In the genomic region with DNA sequence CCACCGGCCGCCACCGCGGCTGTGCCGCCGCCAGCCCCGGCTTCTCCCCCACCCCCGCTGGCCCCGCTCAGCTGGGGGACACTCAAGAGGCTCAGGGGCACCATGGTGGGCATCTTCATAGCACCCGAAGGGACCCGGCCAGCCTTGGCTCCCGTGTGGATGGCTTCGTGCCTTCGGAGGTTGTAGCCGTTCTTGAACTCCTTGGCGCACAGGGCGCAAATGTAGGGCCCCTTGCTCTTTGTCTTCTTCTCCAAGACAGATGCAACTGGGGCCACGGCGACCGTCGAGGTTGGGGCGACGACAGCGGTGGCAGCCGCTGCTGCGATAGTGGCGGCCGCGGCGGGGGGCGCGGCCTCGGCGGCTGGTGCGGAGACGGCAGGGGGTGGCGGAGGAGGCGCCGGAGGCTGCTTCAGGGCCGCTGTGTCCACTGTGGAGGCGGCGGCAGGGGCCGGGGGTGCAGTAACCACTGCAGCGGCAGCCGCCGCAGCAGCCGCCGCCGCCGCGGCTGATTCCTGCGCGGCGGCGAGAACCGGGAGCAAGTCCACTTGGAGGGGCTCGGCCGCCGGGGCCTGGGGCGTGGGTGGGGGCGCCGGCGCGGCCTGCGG, we compare ENCODE assay signal across 8 mouse cellular contexts. TPM values are rescaled to one million over a fixed set of nuclear protein-coding genes. Genes with fewer than 3 reads are reported as not detected.
DNase-seq lines count a peak whose midpoint lies in the region; ATAC-seq and TF ChIP-seq lines count a peak whose summit lies in the region.

No protein-coding gene starts in this region.

- WGBS in forebrain, embryonic 14.5 days = under 1% methylated on average over 36 of the region's 65 CpGs
- WGBS in intestine, postnatal 0 days = under 1% methylated on average over 61 of the region's 65 CpGs
- 0% methylated on average over 53 of the region's 65 CpGs for WGBS in lung, embryonic 16.5 days

- H3K27me3 ChIP-seq in forebrain, embryonic 14.5 days (replicated peaks; ENCODE audit: control insufficient read depth, insufficient read depth, low read length) = no peaks in the 10 kb centered on the region
- H3K27me3 ChIP-seq in intestine, postnatal 0 days (replicated peaks; ENCODE audit: control insufficient read depth, insufficient read depth, low read length) = no peaks in the 10 kb centered on the region
- H3K27me3 ChIP-seq in lung, embryonic 16.5 days (ENCODE audit: control insufficient read depth, insufficient read depth, low read depth, low read length) = no peaks in the 10 kb centered on the region

- no peak for ATAC-seq in forebrain, embryonic 14.5 days
- ATAC-seq in intestine, postnatal 0 days = peak; percentile 3; the same call in 1 of the 2 replicates
- no peak for ATAC-seq in lung, embryonic 16.5 days (ENCODE audit: low read depth)
- ATAC-seq in monocyte, adult 5-6 weeks (replicated peaks; ENCODE audit: insufficient number of reproducible peaks, low FRiP score, low TSS enrichment, poor library complexity, severe bottlenecking) = no peak

- peak; percentile 25 to 44 for DNase-seq in left cerebral cortex, adult 8-10 months (ENCODE audit: low spot score in 2 of 2)
- no peak for DNase-seq in left cerebral cortex, adult 9 months (ENCODE audit: low spot score in 2 of 2)
- peak; percentile 71 to 89 for DNase-seq in adrenal gland, adult (ENCODE audit: inconsistent age in 2 of 2, low spot score in 1 of 2)
- peak; percentile 39 for DNase-seq in forebrain, embryonic 14.5 days (ENCODE audit: low spot score)
- DNase-seq in spleen, postnatal 4 days (ENCODE audit: low spot score in 2 of 2) = peak; percentile 63 to 89

- peak overlapping the region; percentile 97 for H3K4me3 ChIP-seq in forebrain, embryonic 14.5 days (ENCODE audit: low read depth, low read length)
- H3K4me3 ChIP-seq in intestine, postnatal 0 days (ENCODE audit: low read depth, low read length) = peak overlapping the region; percentile 79
- peak overlapping the region; percentile 94 for H3K4me3 ChIP-seq in lung, embryonic 16.5 days (ENCODE audit: low read length)

- H3K27ac ChIP-seq in forebrain, embryonic 14.5 days (ENCODE audit: low read depth, low read length) = peak overlapping the region; percentile 99
- H3K27ac ChIP-seq in intestine, postnatal 0 days (ENCODE audit: low read depth, low read length) = peak overlapping the region; percentile 96
- peak overlapping the region; percentile 99 for H3K27ac ChIP-seq in lung, embryonic 16.5 days (ENCODE audit: low read length)

- no peak for TF ChIP-seq CTCF in intestine, postnatal 0 days (IDR thresholded peaks at IDR 0.05; ENCODE audit: low read depth)

- H3K9ac ChIP-seq in forebrain, embryonic 14.5 days (ENCODE audit: low read length) = peak overlapping the region; percentile 99
- H3K9ac ChIP-seq in intestine, postnatal 0 days (ENCODE audit: low read depth, low read length) = peak overlapping the region; percentile 78
- peak overlapping the region; percentile 99 for H3K9ac ChIP-seq in lung, embryonic 16.5 days (ENCODE audit: low read length)

- peaks cover 49% of the 10 kb centered on the region for H3K36me3 ChIP-seq in forebrain, embryonic 14.5 days (ENCODE audit: control insufficient read depth, insufficient read depth, low read length)
- peaks cover 34% of the 10 kb centered on the region for H3K36me3 ChIP-seq in intestine, postnatal 0 days (ENCODE audit: control insufficient read depth, insufficient read depth)
- H3K36me3 ChIP-seq in lung, embryonic 16.5 days (ENCODE audit: control insufficient read depth, insufficient read depth, low read length) = peaks cover 33% of the 10 kb centered on the region

- H3K4me2 ChIP-seq in forebrain, embryonic 14.5 days (ENCODE audit: low read length) = peak overlapping the region; percentile 98
- peak overlapping the region; percentile 90 for H3K4me2 ChIP-seq in intestine, postnatal 0 days (replicated peaks; ENCODE audit: low read depth)
- peak overlapping the region; percentile 96 for H3K4me2 ChIP-seq in lung, embryonic 16.5 days (ENCODE audit: low read depth, low read length)

- no peaks in the 10 kb centered on the region for H3K9me3 ChIP-seq in forebrain, embryonic 14.5 days (replicated peaks; ENCODE audit: control insufficient read depth, low read length)
- no peaks in the 10 kb centered on the region for H3K9me3 ChIP-seq in intestine, postnatal 0 days (ENCODE audit: control insufficient read depth)
- no peaks in the 10 kb centered on the region for H3K9me3 ChIP-seq in lung, embryonic 16.5 days (ENCODE audit: control insufficient read depth, low read length)

- peaks cover 32% of the 10 kb centered on the region for H3K4me1 ChIP-seq in forebrain, embryonic 14.5 days (ENCODE audit: control insufficient read depth, insufficient read depth, low read length)
- H3K4me1 ChIP-seq in intestine, postnatal 0 days (replicated peaks; ENCODE audit: control insufficient read depth, insufficient read depth, low read length) = peaks cover 15% of the 10 kb centered on the region; the same call in 1 of the 2 replicates
- H3K4me1 ChIP-seq in lung, embryonic 16.5 days (replicated peaks; ENCODE audit: control insufficient read depth, insufficient read depth, low read length) = peaks cover 42% of the 10 kb centered on the region

RNA-seq across cellular contexts. Expression of gene Maz, which starts 1.2 kb away (rescaled TPM):
- 100 to 1,000 TPM; 167 to 197 (median 191) TPM for total RNA-seq in left cerebral cortex, adult 8-10 months (2022)
- polyA plus RNA-seq in forebrain, embryonic 14.5 days (2014; fragmentation: Nextera tagmentation; extraction: Ambion mirVana) = 53.1 and 54.1 TPM in 2 replicates
- 32.6 and 33.9 TPM in 2 replicates for polyA plus RNA-seq in intestine, postnatal 0 days (2015; fragmentation: Nextera tagmentation; extraction: Ambion mirVana)
- 38.6 and 46.1 TPM in 2 replicates for polyA plus RNA-seq in lung, embryonic 16.5 days (2015; fragmentation: Nextera tagmentation; extraction: Ambion mirVana)
- 16.7 to 36.3 TPM (median 30.1 TPM) in 3 replicates for total RNA-seq in monocyte, adult 5-6 weeks (2017)

RNA-seq across cellular contexts. Expression of gene Prrt2, which starts 4.6 kb away (rescaled TPM):
- total RNA-seq in left cerebral cortex, adult 8-10 months (2022) = 100 to 1,000 TPM; 191 to 225 (median 213) TPM
- polyA plus RNA-seq in forebrain, embryonic 14.5 days (2014; fragmentation: Nextera tagmentation; extraction: Ambion mirVana) = 13.7 and 20.1 TPM in 2 replicates
- polyA plus RNA-seq in intestine, postnatal 0 days (2015; fragmentation: Nextera tagmentation; extraction: Ambion mirVana) = 2.5 and 2.7 TPM in 2 replicates
- 4.5 TPM in 2 replicates for polyA plus RNA-seq in lung, embryonic 16.5 days (2015; fragmentation: Nextera tagmentation; extraction: Ambion mirVana)
- not detected in 3 replicates for total RNA-seq in monocyte, adult 5-6 weeks (2017)

RNA-seq across cellular contexts. Expression of gene Gm42742, which starts 4.8 kb away (rescaled TPM):
- total RNA-seq in left cerebral cortex, adult 8-10 months (2022) = 10 to 100 TPM; 35.5 to 49.5 (median 45.3) TPM
- 65.0 and 68.5 TPM in 2 replicates for polyA plus RNA-seq in forebrain, embryonic 14.5 days (2014; fragmentation: Nextera tagmentation; extraction: Ambion mirVana)
- 15.7 and 27.1 TPM in 2 replicates for polyA plus RNA-seq in intestine, postnatal 0 days (2015; fragmentation: Nextera tagmentation; extraction: Ambion mirVana)
- 39.1 and 63.1 TPM in 2 replicates for polyA plus RNA-seq in lung, embryonic 16.5 days (2015; fragmentation: Nextera tagmentation; extraction: Ambion mirVana)
- 6.4 to 36.5 TPM (median 36.3 TPM) in 3 replicates for total RNA-seq in monocyte, adult 5-6 weeks (2017)

RNA-seq across cellular contexts. Expression of gene Pagr1a, which starts 8.5 kb away (rescaled TPM):
- total RNA-seq in left cerebral cortex, adult 8-10 months (2022) = 10 to 100 TPM; 13.2 to 34.8 (median 28.4) TPM
- polyA plus RNA-seq in forebrain, embryonic 14.5 days (2014; fragmentation: Nextera tagmentation; extraction: Ambion mirVana) = 22.3 and 25.1 TPM in 2 replicates
- polyA plus RNA-seq in intestine, postnatal 0 days (2015; fragmentation: Nextera tagmentation; extraction: Ambion mirVana) = 26.4 and 37.5 TPM in 2 replicates
- polyA plus RNA-seq in lung, embryonic 16.5 days (2015; fragmentation: Nextera tagmentation; extraction: Ambion mirVana) = 45.9 and 67.2 TPM in 2 replicates
- 3.8 to 52.6 TPM (median 4.4 TPM) in 3 replicates for total RNA-seq in monocyte, adult 5-6 weeks (2017)

RNA-seq across cellular contexts. Expression of gene Pagr1b, which starts 9.4 kb away (rescaled TPM):
- total RNA-seq in left cerebral cortex, adult 8-10 months (2022) = 1 to 10 TPM in 1 of 4 experiments, not detected in 3; 2.5 TPM
- 0.34 and 0.74 TPM in 2 replicates for polyA plus RNA-seq in forebrain, embryonic 14.5 days (2014; fragmentation: Nextera tagmentation; extraction: Ambion mirVana)
- 0.68 TPM in 1 of 2 replicates, not detected in the other for polyA plus RNA-seq in intestine, postnatal 0 days (2015; fragmentation: Nextera tagmentation; extraction: Ambion mirVana)
- 0.62 and 0.93 TPM in 2 replicates for polyA plus RNA-seq in lung, embryonic 16.5 days (2015; fragmentation: Nextera tagmentation; extraction: Ambion mirVana)
- 2.9 to 7.8 TPM (median 5.2 TPM) in 3 replicates for total RNA-seq in monocyte, adult 5-6 weeks (2017)

Comparison
In these comparisons a context has a peak if more than half of its experiments do, and no peak if none do; other contexts are left out.
1. DNase-seq: peak in left cerebral cortex, adult 8-10 months (2 of 2), adrenal gland, adult (2 of 2), forebrain, embryonic 14.5 days (single experiment) and spleen, postnatal 4 days (2 of 2); none in left cerebral cortex, adult 9 months (0 of 2).
2. Peak in every context shown above with its lines, with median percentiles within 50 percentile points of each other: H3K27ac ChIP-seq, H3K4me2 ChIP-seq, H3K4me3 ChIP-seq and H3K9ac ChIP-seq.